Mouse (Mus musculus) kidney, embryonic 14.5 days (tissue): Measurements from ENCODE around the gene Rnf123. TPM values are rescaled to one million over a fixed set of nuclear protein-coding genes. Genes with fewer than 3 reads are reported as not detected.
A peak's percentile ranks its signal among the peaks of the same experiment; 100 is the strongest.

ENCODE experiments used
- ATAC-seq: fragments of 200-750 bp; cut with Nextera tagmentation; 2 replicates; pipeline ENCODE4 v1.8.0; 2017; ENCODE audit warnings: moderate number of reproducible peaks, mild to moderate bottlenecking, moderate TSS enrichment, moderate library complexity; ENCODE audit not compliant: low FRiP score, low TSS enrichment
- H3K27ac ChIP-seq: fragments of 300-500 bp; sonication (generic); 2 replicates; pipeline ENCODE4 v1.5.1; 2014; ENCODE audit warnings: low read depth, mild to moderate bottlenecking, low read length, moderate library complexity, mixed read lengths
- H3K27me3 ChIP-seq: fragments of 300-500 bp; sonication (generic); 2 replicates; pipeline ENCODE4 v1.6.1; 2014; ENCODE audit warnings: mild to moderate bottlenecking, low read length; ENCODE audit not compliant: control insufficient read depth, insufficient read depth
- H3K36me3 ChIP-seq: fragments of 300-500 bp; sonication (generic); 2 replicates; pipeline ENCODE4 v1.6.1; 2014; ENCODE audit warnings: low read length, mixed read lengths; ENCODE audit not compliant: control insufficient read depth, insufficient read depth
- H3K4me1 ChIP-seq: fragments of 300-500 bp; sonication (generic); 2 replicates; pipeline ENCODE4 v1.6.1; 2014; ENCODE audit warnings: low read length, mixed read lengths; ENCODE audit not compliant: control insufficient read depth, insufficient read depth
- H3K4me2 ChIP-seq: fragments of 300-500 bp; sonication (generic); replicated peaks from 2 replicates; pipeline ENCODE4 v1.6.1; 2014; ENCODE audit warnings: low read depth, mild to moderate bottlenecking, low read length
- H3K4me3 ChIP-seq: fragments of 300-500 bp; sonication (generic); 2 replicates; pipeline ENCODE4 v1.5.1; 2014; ENCODE audit warnings: mild to moderate bottlenecking, low read length
- H3K9ac ChIP-seq: fragments of 300-500 bp; sonication (generic); 2 replicates; pipeline ENCODE4 v1.6.1; 2014; ENCODE audit warnings: low read depth, mild to moderate bottlenecking, low read length, moderate library complexity
- H3K9me3 ChIP-seq: fragments of 300-500 bp; sonication (generic); 2 replicates; pipeline ENCODE4 v1.6.1; 2016; ENCODE audit warnings: low read length; ENCODE audit not compliant: control insufficient read depth
- WGBS: fragments of 180-500 bp; shearing (Covaris S2); extraction: QIAGEN DNeasy Blood & Tissue Kit; methylation state at CpG from one replicate; pipeline ENCODE4 v1.1.7; 2014; 5-methylcytosine and 5-hydroxymethylcytosine counted together
- polyA plus RNA-seq: library from polyadenylated mRNA; unstranded; fragments of >200 nt; fragmentation: Nextera tagmentation; extraction: Ambion mirVana; gene quantifications from 2 replicates; pipeline ENCODE4 v1.2.1, GENCODE M21; 2014

The Rnf123 gene
- polyA plus RNA-seq, 1 experiment from 2014 or later: 30.9 TPM

DNA sequence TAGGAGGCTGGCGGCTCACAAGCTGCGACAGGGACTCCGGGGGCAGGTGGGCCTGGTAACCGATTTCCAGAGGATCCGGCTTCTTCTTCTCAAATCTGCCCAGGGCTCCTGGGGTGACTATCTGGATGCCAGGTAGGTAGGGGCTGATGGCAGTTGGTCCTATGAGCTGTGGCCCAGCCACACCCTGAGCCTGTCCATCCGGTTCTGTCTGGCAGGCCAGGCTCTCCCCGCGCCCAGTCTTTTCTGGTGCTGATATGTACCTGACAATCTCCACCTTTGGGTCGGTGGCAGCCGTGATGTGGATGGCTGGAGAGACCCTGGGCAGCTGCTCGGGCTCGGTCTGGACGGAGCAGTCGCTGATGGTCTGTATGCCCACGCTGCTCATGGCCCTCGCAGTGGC lies 27.0 kb upstream of the Rnf123 start:
- Histone ChIP-seq H3K4me1 (peaks cover 25% of the 10 kb centered on the region; the same call in 1 of the 2 replicates), H3K9me3 (0 out of 2 replicates have a peak, but pooled peaks cover 5% of the 10 kb centered on the region), H3K36me3 (no peaks in the 10 kb centered on the region), H3K9ac (no peak overlapping the region), H3K27me3 (peaks cover 3% of the 10 kb centered on the region; the same call in 1 of the 2 replicates), H3K4me3 (no peak overlapping the region), H3K4me2 (0 out of 2 replicates have a peak overlapping the region, but pooled peaks have one; percentile 63), H3K27ac (no peak overlapping the region)
- 85% methylated on average over 16 of the region's 16 CpGs for WGBS
- ATAC-seq: no peak

DNA sequence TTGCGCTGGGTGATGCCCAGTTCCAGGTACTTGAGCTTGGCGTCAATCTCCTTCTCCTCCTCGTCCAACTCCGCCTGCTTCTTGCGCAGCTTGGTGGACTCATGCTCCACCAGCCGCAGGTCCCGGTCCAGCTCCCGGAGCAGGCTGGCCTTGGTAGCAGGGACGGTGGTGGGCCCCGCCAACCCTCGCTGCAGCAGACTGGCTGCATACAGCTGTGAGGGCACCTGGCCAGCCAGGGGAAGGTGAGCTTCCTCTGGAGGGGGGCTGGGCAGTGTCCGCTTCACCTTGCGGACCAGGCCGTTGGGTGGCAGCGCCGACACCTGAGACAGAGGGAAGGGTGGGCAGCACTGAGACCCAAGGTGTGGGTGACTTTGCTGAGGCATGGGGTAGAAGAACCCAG lies 24.7 kb upstream of the Rnf123 start:
- H3K36me3 ChIP-seq: no peaks in the 10 kb centered on the region
- no peaks in the 10 kb centered on the region for H3K9me3 ChIP-seq
- no peak overlapping the region for H3K4me3 ChIP-seq
- no peak for ATAC-seq
- no peak overlapping the region for H3K27ac ChIP-seq
- H3K4me1 ChIP-seq: peaks cover 34% of the 10 kb centered on the region
- H3K9ac ChIP-seq: no peak overlapping the region
- peaks cover 3% of the 10 kb centered on the region; the same call in 1 of the 2 replicates for H3K27me3 ChIP-seq
- H3K4me2 ChIP-seq: no peak overlapping the region
- WGBS: 93% methylated on average over 16 of the region's 16 CpGs

- 91% methylated on average over 21 of the region's 23 CpGs for WGBS
- Histone ChIP-seq H3K27me3 (peaks cover 3% of the 10 kb centered on the region; the same call in 1 of the 2 replicates), H3K9me3 (no peaks in the 10 kb centered on the region), H3K27ac (peak overlapping the region; percentile 42; the same call in 1 of the 2 replicates), H3K4me1 (peaks cover 29% of the 10 kb centered on the region), H3K4me3 (no peak overlapping the region), H3K9ac (no peak overlapping the region), H3K36me3 (no peaks in the 10 kb centered on the region), H3K4me2 (no peak overlapping the region)
- ATAC-seq: no peak
These were observed 22.9 kb upstream of the Rnf123 start for GRCm38 (mm10) chr9:108106090-108106489.

DNA sequence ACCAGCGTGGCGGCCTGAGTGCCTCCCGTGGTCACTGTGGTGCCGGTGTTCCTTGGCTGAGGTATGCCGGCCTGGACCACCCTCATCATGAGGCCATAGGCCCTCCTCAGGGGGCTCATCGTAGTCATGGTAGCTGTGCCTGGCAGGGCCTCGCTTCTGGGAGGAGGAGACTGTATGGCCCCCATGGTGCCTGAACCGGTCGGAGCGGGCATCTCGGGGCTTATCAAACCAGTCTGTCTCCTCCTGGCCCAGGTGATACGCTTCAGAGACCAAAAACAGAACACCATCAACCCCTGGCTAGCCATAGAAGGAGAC lies 22.4 kb upstream of the Rnf123 start:
- peak overlapping the region; percentile 43; the same call in 1 of the 2 replicates for H3K27ac ChIP-seq

DNA sequence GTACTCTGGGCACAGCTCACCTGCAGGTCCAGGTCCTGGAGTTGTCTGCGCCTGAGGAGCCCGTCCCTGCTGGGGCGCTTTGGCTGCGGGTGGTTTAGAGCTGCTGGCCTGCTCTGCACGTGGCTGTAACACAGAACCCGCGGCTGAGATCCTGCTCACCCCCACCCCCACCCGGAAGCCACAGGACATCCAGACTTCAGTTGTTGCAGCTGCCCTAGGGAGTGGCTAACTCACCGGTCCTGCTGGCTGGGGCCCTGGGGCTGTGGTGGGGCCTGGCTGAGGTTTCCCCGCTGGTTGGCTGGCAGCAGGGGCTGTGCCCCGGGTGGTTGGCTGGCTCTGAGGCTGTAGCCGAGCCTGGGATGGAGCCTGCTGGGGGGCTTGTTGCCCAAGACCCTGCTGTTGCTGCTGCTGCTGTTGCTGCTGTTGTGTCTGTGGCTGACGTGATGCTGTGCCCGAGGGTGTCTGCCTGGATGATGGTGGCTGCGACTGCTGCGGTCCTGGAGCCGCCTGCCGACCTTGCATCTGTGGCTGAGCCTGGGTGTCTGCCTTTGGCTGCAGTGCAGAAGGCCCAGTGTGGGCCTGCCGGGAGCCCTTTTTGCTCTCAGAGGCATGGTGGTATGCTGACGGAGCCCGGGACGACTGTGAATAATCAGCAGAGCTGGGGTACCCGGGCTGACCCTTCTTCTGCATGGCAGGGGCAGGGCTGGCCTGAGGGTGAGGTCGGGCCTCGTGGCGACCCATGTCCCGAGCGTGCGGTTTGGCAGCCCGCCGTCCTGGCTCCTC lies 21.8 kb upstream of the Rnf123 start:
- Histone ChIP-seq H3K27ac (peak overlapping the region; percentile 43; the same call in 1 of the 2 replicates), H3K27me3 (no peaks in the 10 kb centered on the region), H3K9ac (peak overlapping the region; percentile 37; the same call in 1 of the 2 replicates), H3K4me2 (peak overlapping the region; percentile 5; the same call in 1 of the 2 replicates), H3K4me1 (peaks cover 20% of the 10 kb centered on the region), H3K36me3 (no peaks in the 10 kb centered on the region), H3K9me3 (no peaks in the 10 kb centered on the region), H3K4me3 (no peak overlapping the region)
- ATAC-seq: peak; percentile 63
- 39% methylated on average over 31 of the region's 31 CpGs for WGBS

More for the DNA sequence above, 22.4 kb upstream of the Rnf123 start:
- ATAC-seq: peak; percentile 14; the same call in 1 of the 2 replicates
- no peaks in the 10 kb centered on the region for H3K36me3 ChIP-seq
- no peak overlapping the region for H3K4me3 ChIP-seq
- WGBS: 74% methylated on average over 12 of the region's 12 CpGs
- no peaks in the 10 kb centered on the region for H3K9me3 ChIP-seq
- peaks cover 23% of the 10 kb centered on the region for H3K4me1 ChIP-seq
- H3K9ac ChIP-seq: no peak overlapping the region
- peaks cover 3% of the 10 kb centered on the region; the same call in 1 of the 2 replicates for H3K27me3 ChIP-seq
- no peak overlapping the region for H3K4me2 ChIP-seq

DNA sequence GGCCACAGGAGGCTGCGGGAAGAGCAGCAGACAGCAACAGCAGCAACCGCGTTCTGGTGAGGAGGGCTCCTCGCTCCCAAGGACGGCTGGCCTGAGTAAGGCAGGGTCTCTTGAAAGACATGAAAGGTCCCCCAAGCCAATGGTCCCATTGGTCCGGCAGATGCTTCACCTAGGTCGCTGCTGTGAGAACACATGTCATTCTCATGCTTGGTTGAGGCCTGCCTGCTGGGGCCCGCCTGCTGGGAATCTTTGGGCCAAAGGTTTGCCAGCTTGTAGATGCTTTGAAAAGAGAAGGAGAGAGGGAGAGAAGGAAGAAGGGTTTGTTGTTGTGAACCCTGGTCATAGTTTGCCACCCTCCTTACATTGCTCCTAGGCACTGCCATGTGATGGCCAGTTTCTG lies 16.5 kb upstream of the Rnf123 start:
- WGBS: 87% methylated on average over 8 of the region's 8 CpGs
- no peak for ATAC-seq
- no peak overlapping the region for H3K4me2 ChIP-seq
- no peak overlapping the region for H3K9ac ChIP-seq
- H3K4me1 ChIP-seq: peaks cover 12% of the 10 kb centered on the region
- no peak overlapping the region for H3K4me3 ChIP-seq
- no peaks in the 10 kb centered on the region for H3K36me3 ChIP-seq
- no peaks in the 10 kb centered on the region for H3K27me3 ChIP-seq
- H3K9me3 ChIP-seq: no peaks in the 10 kb centered on the region
- H3K27ac ChIP-seq: no peak overlapping the region

- no peak overlapping the region for H3K27ac ChIP-seq
- 0 out of 2 replicates have a peak overlapping the region, but pooled peaks have one; percentile 69 for H3K9ac ChIP-seq
- ATAC-seq: no peak
- H3K4me2 ChIP-seq: no peak overlapping the region
- H3K9me3 ChIP-seq: no peaks in the 10 kb centered on the region
- H3K36me3 ChIP-seq: peaks cover 18% of the 10 kb centered on the region
- H3K4me3 ChIP-seq: no peak overlapping the region; the same call in 1 of the 2 replicates
- H3K27me3 ChIP-seq: no peaks in the 10 kb centered on the region
- peaks cover 16% of the 10 kb centered on the region; the same call in 1 of the 2 replicates for H3K4me1 ChIP-seq
- 52% methylated on average over 10 of the region's 10 CpGs for WGBS
These were observed 13.0 kb upstream of the Rnf123 start for GRCm38 (mm10) chr9:108095949-108096712.

DNA sequence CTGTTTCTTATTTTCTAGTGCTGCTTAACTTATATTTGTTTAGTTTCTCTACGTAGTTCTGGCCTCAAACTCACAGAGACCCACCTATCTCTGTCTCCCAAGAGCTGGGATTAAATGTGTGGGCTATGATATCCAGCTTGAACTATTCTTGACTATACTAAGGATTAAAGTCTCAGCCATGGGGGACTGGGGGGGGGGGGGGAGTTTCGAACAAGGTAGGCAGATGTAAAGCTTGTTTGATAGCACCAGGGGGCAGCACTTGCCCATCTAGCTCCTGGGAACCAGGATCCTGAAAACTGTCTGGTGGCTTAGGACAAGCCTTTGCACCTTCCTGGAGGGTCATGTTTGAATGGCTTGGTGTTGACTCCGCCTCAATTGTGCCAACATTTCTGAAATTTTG lies 12.4 kb upstream of the Rnf123 start:
- WGBS: 9% methylated on average over 3 of the region's 3 CpGs
- Histone ChIP-seq H3K4me3 (peak overlapping the region; percentile 81), H3K9ac (peak overlapping the region; percentile 69; the same call in 1 of the 2 replicates), H3K36me3 (peaks cover 25% of the 10 kb centered on the region), H3K27ac (no peak overlapping the region), H3K4me2 (peak overlapping the region; percentile 96), H3K4me1 (peaks cover 16% of the 10 kb centered on the region; the same call in 1 of the 2 replicates), H3K9me3 (no peaks in the 10 kb centered on the region), H3K27me3 (no peaks in the 10 kb centered on the region)
- no peak for ATAC-seq
